Mouse (Mus musculus): ENCODE results near the gene Hax1. TPM values are rescaled to one million over a fixed set of nuclear protein-coding genes. Genes with fewer than 3 reads are reported as not detected.

The Hax1 gene
- polyA plus RNA-seq, 1 experiment from 2014 or later = 166 TPM

DNA sequence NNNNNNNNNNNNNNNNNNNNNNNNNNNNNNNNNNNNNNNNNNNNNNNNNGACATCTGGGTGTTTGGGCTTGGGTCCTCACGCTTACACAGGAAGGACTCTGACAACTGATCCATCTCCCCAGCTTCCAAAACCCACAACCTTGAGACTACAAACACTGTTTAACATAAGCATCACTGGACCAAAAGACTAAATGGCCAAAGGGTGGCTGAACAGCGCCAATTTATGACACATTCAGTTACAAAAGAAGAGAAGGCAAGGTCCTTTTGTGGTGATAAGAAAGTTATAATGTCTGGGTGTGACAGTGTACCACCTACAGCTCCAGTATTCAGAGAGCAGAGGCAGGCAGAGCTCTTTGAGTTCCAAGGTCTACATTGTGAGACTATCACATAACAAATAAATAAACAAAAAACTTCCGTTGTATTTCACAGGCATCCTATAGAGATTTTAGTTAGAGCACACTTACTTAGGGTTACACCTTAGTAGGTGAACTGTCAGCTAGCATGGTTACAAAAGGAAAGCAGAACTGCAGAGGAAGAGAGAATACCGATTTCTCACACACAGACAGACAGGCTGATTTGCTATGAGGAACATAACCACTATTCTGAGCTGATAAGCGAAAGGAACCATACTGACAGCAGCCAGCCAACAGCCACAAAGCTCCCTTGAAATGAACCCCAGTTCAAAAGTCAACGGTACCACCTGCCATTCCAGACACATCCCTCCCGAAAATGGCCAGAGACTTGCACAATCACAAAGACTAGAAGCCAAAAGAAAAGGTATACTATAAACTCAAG lies 42.2 kb downstream of the Hax1 start:
- Histone ChIP-seq H3K27me3 (ENCODE audit: control insufficient read depth, insufficient read depth, low read length) (no peaks in the 10 kb centered on the region), H3K36me3 (ENCODE audit: control insufficient read depth, insufficient read depth, low read length) (peaks cover 68% of the 10 kb centered on the region)

DNA sequence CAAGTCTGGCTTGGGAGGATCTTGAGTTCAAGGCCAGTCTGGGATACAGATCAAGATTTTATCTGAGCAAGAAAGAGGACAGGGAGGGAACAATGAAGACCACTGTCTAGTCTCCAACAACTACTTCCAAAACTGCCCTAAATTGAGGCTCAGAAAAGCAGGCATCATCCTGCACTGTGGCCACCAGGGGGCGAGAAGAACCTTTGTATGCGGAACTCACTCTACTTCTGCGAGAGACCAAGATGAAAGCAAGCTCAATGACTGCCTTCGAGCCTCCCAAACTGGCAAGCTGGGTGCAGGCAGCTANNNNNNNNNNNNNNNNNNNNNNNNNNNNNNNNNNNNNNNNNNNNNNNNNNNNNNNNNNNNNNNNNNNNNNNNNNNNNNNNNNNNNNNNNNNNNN lies 45.2 kb downstream of the Hax1 start:
- no peak overlapping the region for H3K9ac ChIP-seq (ENCODE audit: low read depth, low read length)
- WGBS = 1% methylated on average over 4 of the region's 4 CpGs
- peaks cover 94% of the 10 kb centered on the region for H3K36me3 ChIP-seq (ENCODE audit: control insufficient read depth, insufficient read depth, low read length)
- ATAC-seq (ENCODE audit: low FRiP score, low TSS enrichment) = 0 out of 2 replicates have a peak, but pooled peaks have one; percentile 48
- H3K27me3 ChIP-seq (ENCODE audit: control insufficient read depth, insufficient read depth, low read length) = no peaks in the 10 kb centered on the region
- no peaks in the 10 kb centered on the region for H3K4me1 ChIP-seq (ENCODE audit: control insufficient read depth, insufficient read depth, low read length)
- no peak overlapping the region for H3K4me2 ChIP-seq (replicated peaks; ENCODE audit: low read depth, low read length)
- H3K4me3 ChIP-seq (ENCODE audit: low read length) = no peak overlapping the region
- no peaks in the 10 kb centered on the region for H3K9me3 ChIP-seq (ENCODE audit: control insufficient read depth, low read length)
- H3K27ac ChIP-seq (ENCODE audit: low read depth, low read length) = no peak overlapping the region

More for the DNA sequence above, 42.2 kb downstream of the Hax1 start:
- no peak for ATAC-seq (ENCODE audit: low FRiP score, low TSS enrichment)
- Histone ChIP-seq H3K9ac (ENCODE audit: low read depth, low read length) (no peak overlapping the region), H3K27ac (ENCODE audit: low read depth, low read length) (no peak overlapping the region), H3K4me1 (ENCODE audit: control insufficient read depth, insufficient read depth, low read length) (peaks cover 14% of the 10 kb centered on the region), H3K4me3 (ENCODE audit: low read length) (no peak overlapping the region), H3K4me2 (replicated peaks; ENCODE audit: low read depth, low read length) (no peak overlapping the region), H3K9me3 (ENCODE audit: control insufficient read depth, low read length) (no peaks in the 10 kb centered on the region)
- 92% methylated on average over 7 of the region's 7 CpGs for WGBS

DNA sequence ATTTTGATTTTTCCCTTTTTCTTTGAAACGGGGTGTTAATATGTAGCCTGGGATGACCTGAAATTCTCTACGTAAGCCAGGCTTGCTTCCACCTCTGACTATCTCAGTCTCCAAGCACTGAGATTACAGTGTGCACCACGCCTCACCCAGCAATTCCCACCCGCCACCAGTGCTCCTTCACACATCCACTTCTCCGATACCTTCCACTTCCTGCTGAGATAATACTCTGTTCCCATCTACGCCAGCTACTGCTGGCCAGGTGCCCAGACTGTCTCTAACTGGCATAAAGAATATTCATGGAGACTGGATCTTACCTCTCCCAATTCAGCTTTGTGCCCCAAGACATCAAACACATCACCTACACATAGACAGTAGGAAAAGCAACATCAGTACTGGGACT lies 49.9 kb downstream of the Hax1 start:
- peaks cover 98% of the 10 kb centered on the region for H3K36me3 ChIP-seq (ENCODE audit: control insufficient read depth, insufficient read depth, low read length)
- H3K9me3 ChIP-seq (ENCODE audit: control insufficient read depth, low read length) = no peaks in the 10 kb centered on the region
- no peaks in the 10 kb centered on the region for H3K27me3 ChIP-seq (ENCODE audit: control insufficient read depth, insufficient read depth, low read length)
- no peak for ATAC-seq (ENCODE audit: low FRiP score, low TSS enrichment)
- 89% methylated on average over 6 of the region's 6 CpGs for WGBS
- H3K4me3 ChIP-seq (ENCODE audit: low read length) = no peak overlapping the region
- no peak overlapping the region for H3K27ac ChIP-seq (ENCODE audit: low read depth, low read length)
- no peaks in the 10 kb centered on the region for H3K4me1 ChIP-seq (ENCODE audit: control insufficient read depth, insufficient read depth, low read length)
- H3K9ac ChIP-seq (ENCODE audit: low read depth, low read length) = no peak overlapping the region
- no peak overlapping the region for H3K4me2 ChIP-seq (replicated peaks; ENCODE audit: low read depth, low read length)

DNA sequence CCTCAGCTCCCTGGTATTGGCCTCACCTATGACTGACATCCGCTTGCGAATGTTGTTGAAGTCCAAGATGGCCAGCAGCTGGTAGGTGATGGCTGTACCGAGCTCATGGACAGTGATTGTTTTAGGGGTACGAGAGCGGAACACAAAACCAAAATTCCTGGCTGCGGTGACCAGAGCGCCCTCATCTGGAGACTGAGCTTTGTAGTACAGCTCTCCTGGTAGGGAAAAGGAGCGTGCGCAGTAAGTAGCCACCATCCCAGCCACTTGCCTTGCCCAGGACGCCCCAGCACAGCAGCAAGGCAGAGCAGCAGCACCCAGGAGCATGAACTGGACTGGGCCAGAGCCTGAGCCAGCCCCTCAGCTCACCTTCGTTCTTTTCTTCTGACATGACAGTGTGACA lies 50.6 kb downstream of the Hax1 start:
- Histone ChIP-seq H3K27ac (ENCODE audit: low read depth, low read length) (no peak overlapping the region), H3K36me3 (ENCODE audit: control insufficient read depth, insufficient read depth, low read length) (peaks cover 100% of the 10 kb centered on the region), H3K9me3 (ENCODE audit: control insufficient read depth, low read length) (no peaks in the 10 kb centered on the region), H3K27me3 (ENCODE audit: control insufficient read depth, insufficient read depth, low read length) (no peaks in the 10 kb centered on the region), H3K4me1 (ENCODE audit: control insufficient read depth, insufficient read depth, low read length) (no peaks in the 10 kb centered on the region), H3K9ac (ENCODE audit: low read depth, low read length) (no peak overlapping the region), H3K4me2 (replicated peaks; ENCODE audit: low read depth, low read length) (no peak overlapping the region), H3K4me3 (ENCODE audit: low read length) (no peak overlapping the region)
- WGBS = 91% methylated on average over 11 of the region's 11 CpGs
- ATAC-seq (ENCODE audit: low FRiP score, low TSS enrichment) = no peak

Small RNA genes lying within 50 kb of the gene (microRNA-seq; reads per million reads assigned to microRNA genes)
- 0.84 reads per million for gene Mir7669

Other genes with a start within 250 kb of the Hax1 start
- gene Chrnb2, start 234.1 kb downstream of the Hax1 start, polyA plus RNA-seq (2014; fragmentation: Nextera tagmentation; extraction: Ambion mirVana) = 0.50 and 0.73 TPM in 2 replicates
- 22.1 and 22.5 TPM in 2 replicates for gene Ube2q1, start 225.2 kb downstream of the Hax1 start, polyA plus RNA-seq (2014; fragmentation: Nextera tagmentation; extraction: Ambion mirVana)
- 5.4 and 8.2 TPM in 2 replicates for gene She, start 167.4 kb downstream of the Hax1 start, polyA plus RNA-seq (2014; fragmentation: Nextera tagmentation; extraction: Ambion mirVana)
- 0.55 and 1.1 TPM in 2 replicates for gene Il6ra, start 85.6 kb downstream of the Hax1 start, polyA plus RNA-seq (2014; fragmentation: Nextera tagmentation; extraction: Ambion mirVana)
- gene Atp8b2, start 35.3 kb downstream of the Hax1 start, polyA plus RNA-seq (2014; fragmentation: Nextera tagmentation; extraction: Ambion mirVana) = 8.4 and 17.3 TPM in 2 replicates
- gene 4933434E20Rik, start 52.9 kb upstream of the Hax1 start, polyA plus RNA-seq (2014; fragmentation: Nextera tagmentation; extraction: Ambion mirVana) = 173 and 196 TPM in 2 replicates
- gene Ubap2l, start 53.8 kb upstream of the Hax1 start, polyA plus RNA-seq (2014; fragmentation: Nextera tagmentation; extraction: Ambion mirVana) = 201 and 264 TPM in 2 replicates
- 515 and 579 TPM in 2 replicates for gene Tpm3, start 73.9 kb upstream of the Hax1 start, polyA plus RNA-seq (2014; fragmentation: Nextera tagmentation; extraction: Ambion mirVana)
- 0.47 and 0.76 TPM in 2 replicates for gene Nup210l, start 105.4 kb upstream of the Hax1 start, polyA plus RNA-seq (2014; fragmentation: Nextera tagmentation; extraction: Ambion mirVana)
- gene Rps27, start 214.9 kb upstream of the Hax1 start, polyA plus RNA-seq (2014; fragmentation: Nextera tagmentation; extraction: Ambion mirVana) = 1,631 and 2,471 TPM in 2 replicates
- gene Rab13, start 214.9 kb upstream of the Hax1 start, polyA plus RNA-seq (2014; fragmentation: Nextera tagmentation; extraction: Ambion mirVana) = 17.7 and 24.9 TPM in 2 replicates
- 109 and 123 TPM in 2 replicates for gene Jtb, start 232.8 kb upstream of the Hax1 start, polyA plus RNA-seq (2014; fragmentation: Nextera tagmentation; extraction: Ambion mirVana)
- gene Creb3l4, start 244.7 kb upstream of the Hax1 start, polyA plus RNA-seq (2014; fragmentation: Nextera tagmentation; extraction: Ambion mirVana) = 5.7 and 6.6 TPM in 2 replicates
- gene Slc39a1, start 249.4 kb upstream of the Hax1 start, polyA plus RNA-seq (2014; fragmentation: Nextera tagmentation; extraction: Ambion mirVana) = 102 and 105 TPM in 2 replicates

All from kidney, embryonic 14.5 days (tissue).